Mouse (Mus musculus) testis, adult 2 months (tissue): ENCODE results near the gene Bcar3.

Experiments used
- CTCF ChIP-seq: fragments of 200-500 bp; IDR thresholded peaks from 2 replicates; pipeline ENCODE4 v1.5.1; 2012; ENCODE audit warnings: low read depth, mild to moderate bottlenecking, inconsistent platforms, low read length, moderate library complexity; ENCODE audit not compliant: control insufficient read depth, insufficient read depth, insufficient replicate concordance
- POLR2A ChIP-seq: fragments of 200-500 bp; IDR thresholded peaks from 2 replicates; pipeline ENCODE4 v1.6.1; 2012; ENCODE audit warnings: low read depth, mild to moderate bottlenecking, inconsistent platforms, low read length, moderate library complexity; ENCODE audit not compliant: control insufficient read depth

GRCm38 (mm10) chr3:122509534-122510239 is 215.8 kb downstream of the Bcar3 start:
- TF ChIP-seq POLR2A (no peak), CTCF (no peak)
